Mouse (Mus musculus) ovary, adult 18-20 months (tissue): Measurements from ENCODE around the gene Aph1a.
A peak's percentile ranks its signal among the peaks of the same experiment; 100 is the strongest.
"Not testable (repeated sequence)": the region's sequence is repeated elsewhere in the genome, so short reads cannot be mapped to it uniquely, and the experiment has no call there.

Experiments
- DNase-seq: peaks from one replicate; pipeline ENCODE4 v3.0.0; 2022; ENCODE audit warnings: low spot score, mixed read lengths

Aph1a gene

DNA sequence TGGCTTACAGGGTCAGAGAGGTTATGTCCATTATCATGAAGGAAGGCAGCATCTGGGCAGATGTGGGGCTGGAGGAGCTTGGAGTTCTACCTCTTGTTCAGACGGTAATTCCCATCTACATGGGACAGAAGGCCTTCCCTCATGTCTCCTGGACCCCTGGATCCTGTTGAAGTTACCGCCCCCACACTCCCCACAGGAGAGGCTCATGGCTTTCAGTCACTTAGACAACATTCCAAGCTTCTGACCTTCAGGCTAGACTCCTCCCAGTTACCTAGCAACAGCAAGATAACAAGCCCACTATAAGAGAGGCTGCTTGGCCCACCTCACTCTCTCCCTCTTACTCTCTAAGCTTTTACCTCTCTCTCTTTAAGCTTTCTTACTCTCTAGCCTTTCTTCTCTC lies 26.8 kb downstream of the Aph1a start:
- not testable (repeated sequence) for DNase-seq

DNA sequence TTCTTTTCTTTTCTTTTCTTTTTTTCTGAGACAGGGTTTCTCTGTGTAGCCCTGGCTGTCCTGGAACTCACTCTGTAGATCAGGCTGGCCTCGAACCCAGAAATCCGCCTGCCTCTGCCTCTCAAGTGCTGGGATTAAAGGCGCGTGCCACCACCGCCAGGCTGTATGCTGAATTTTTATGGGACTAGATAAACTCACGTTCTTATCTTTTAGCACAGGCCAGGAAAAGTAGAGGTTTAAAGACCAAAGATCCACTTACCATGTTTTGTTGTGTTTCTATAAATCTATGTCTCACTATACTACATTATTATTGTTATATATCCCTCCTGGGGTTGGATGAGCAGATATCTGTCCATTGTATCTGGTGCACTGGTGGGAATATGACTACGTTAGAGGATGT lies 29.7 kb downstream of the Aph1a start:
- DNase-seq: not testable (repeated sequence)

- DNase-seq: no peak
Observed at GRCm38 (mm10) chr3:95924185-95924584, 30.4 kb downstream of the Aph1a start.

DNA sequence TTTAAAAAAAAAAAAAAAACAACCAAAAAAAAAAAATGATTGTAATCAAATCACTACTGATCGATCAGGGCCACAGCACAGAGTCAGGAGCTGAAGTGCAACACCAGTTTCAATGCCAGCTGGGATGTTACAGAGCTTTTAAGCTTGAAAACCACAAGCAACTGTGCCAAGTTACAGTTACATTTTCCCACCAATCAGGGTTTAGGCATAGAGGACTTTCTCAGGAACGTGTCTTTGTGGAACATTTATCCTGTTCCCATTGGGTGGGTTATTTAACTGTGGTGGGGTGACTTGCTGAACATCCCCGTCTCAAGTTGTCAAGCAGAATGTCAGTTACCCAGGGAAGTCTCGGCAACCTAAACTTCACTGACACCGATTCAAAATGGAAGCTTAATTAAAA lies 31.3 kb downstream of the Aph1a start:
- no peak for DNase-seq

DNA sequence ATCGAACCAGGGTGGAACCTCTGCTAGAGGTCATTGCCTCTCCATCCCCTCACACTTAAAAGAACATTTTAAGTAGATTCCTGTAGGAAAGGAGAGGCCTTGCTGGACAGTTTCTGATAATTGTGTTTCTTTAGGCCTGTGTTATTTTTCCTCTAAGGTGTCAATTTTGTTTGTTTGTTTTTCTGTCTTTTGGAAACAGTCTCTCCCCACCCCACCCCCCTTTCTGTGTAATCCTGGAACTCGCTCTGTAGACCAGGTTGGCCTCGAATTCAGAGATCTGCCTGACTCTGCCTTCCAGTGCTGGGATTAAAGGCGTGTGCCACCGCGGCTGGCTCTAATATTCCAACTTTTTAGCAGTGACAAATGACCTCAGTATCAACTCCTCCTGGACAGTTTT lies 34.5 kb downstream of the Aph1a start:
- DNase-seq: no peak

DNA sequence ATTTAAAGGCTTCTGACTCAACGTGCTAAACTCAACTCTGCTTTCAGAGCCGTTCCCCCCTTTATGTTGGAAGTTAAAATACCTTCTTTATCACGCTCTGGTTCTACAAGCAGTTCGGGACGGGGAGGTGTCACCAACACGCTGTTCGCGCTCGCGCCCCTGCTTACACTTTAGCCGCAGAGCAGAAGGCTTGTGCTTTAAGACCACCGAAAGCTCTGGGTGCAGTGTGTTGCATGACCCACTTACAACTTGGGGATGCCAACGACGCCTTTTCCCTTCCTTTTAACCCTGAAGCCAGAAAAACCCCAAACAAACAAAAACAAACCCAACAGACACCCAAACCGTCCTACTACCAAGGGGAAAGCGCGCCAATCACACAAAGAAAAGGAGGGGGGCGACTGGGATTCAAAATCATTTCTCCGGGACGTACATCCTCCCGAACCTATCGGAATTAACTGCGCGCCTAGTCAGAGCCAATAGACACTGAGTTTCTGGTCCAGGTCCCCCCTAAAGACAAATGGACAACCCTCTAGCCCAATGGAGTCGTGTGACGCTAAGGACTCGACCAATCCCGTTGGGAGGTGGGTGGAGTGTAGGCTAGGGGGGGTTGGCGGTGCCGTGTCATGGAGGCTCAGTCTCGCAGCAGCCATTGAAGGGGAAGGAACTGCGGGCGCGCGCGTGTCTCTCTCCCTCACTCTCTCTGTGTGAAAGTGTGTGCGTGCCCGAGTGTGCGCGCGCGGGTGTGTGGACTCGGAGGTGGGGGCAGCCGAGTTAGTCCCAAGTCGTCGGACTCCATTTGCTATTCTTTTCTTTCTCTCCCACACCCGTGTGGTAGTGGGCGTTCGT lies 35.1 kb downstream of the Aph1a start, which contains the start of gene Anp32e:
Anp32e (plus strand) TSS at position 589 of the 846 bp plus-strand sequence.
- peak; percentile 96 for DNase-seq

- peak; percentile 9 for DNase-seq
Observed at GRCm38 (mm10) chr3:95929581-95930470, 36.1 kb downstream of the Aph1a start.

DNA sequence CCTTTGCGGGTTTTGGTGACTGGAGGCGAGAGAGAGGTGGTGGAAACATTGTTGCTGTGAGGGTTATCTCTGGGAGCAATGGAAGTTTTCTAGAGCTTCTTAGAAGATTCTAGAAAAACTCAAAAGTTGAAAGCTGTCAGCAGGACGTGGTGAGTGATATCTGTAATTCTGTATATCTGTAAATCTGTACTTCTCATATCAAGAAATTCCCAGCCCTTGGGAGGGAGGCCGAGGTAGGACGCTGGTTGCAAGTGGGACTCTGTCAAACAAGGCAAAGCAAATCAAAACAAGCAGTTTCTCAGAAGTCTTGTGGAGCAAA lies 36.7 kb downstream of the Aph1a start:
- no peak for DNase-seq

DNA sequence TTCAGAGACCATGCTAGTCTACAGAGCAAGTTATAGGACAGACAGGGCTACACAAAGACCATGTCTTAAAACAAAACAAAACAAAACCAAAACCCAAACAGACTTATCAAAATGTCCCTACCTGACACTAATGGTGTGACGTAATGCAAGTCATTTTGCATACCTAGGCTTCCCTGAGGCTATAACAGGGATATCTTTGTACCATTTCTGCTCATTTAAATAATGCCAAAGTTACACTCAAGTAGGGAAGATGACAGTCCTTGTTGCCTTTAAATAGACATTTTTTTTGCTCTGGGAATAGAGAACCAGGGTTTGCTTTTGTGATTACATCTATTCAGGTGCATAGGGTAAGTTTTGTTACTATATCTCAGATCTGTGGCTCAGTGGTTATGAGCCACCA lies 37.7 kb downstream of the Aph1a start:
- no peak for DNase-seq

DNA sequence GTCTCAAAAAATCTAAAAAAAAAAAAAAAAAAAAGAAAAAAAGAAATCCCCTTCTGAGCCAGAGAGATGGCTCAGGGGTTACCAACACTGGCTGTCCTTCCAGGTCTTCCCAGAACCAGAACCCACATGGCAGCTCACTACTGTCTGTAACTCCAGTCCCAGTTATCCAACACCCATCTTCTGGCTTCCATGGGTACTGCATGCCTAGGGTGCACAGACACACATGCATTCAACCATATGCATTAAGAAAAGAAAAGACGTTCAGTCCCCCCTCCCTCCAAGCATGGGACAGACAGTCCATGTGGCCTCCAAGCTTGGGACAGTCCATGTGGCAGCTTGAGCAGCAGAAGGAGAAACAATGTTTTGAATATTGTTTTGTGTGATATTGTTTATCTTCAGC lies 38.4 kb downstream of the Aph1a start:
- no peak for DNase-seq

DNA sequence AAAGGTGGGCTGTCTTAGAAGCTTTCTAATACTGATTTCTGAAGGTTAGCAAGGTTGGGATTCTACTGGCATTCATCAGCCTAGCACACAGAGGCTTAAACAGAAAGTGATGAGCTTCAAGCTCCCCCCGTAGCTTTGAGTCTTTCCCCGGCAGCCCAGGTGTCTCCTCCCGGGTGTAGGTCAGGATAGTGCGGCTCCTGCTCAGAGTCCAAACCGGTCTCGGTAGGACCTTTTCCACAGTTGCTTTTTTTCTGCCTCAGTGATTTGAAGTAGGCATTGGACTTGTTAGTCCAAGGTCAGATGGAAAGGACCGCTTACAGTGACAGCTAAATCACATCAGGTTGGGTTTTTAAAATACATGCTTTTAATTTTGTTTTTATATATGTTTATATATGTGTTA lies 38.8 kb downstream of the Aph1a start:
- no peak for DNase-seq

DNA sequence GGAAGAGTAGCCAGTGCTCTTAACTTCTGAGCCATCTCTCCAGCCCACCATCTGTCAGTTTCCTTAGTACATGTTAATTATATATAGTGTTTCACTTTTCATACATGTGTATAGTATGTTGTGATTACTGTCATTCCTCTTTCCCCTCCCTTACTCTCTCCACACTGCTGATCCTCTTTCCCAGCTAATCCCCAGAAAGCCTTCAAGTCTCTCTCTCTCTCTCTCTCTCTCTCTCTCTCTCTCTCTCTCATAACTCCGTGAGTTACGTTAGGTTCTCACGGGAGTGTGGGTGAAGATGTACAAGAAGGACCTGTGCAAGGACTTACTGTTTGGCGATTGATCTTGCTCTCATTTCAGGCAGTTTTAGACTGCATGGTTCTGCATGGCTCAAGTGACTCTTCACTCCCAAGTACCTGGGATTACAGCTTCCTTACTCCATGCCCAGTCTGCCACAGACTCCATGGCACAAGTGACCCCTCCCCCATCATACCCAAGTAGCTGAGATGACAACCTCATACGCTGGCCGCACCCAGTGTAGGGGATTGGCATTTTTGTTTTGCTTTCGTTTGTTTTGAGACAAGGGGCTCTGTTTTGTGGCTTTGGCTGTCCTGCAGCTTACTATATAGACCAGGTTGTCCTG lies 39.5 kb downstream of the Aph1a start:
- no peak for DNase-seq

DNA sequence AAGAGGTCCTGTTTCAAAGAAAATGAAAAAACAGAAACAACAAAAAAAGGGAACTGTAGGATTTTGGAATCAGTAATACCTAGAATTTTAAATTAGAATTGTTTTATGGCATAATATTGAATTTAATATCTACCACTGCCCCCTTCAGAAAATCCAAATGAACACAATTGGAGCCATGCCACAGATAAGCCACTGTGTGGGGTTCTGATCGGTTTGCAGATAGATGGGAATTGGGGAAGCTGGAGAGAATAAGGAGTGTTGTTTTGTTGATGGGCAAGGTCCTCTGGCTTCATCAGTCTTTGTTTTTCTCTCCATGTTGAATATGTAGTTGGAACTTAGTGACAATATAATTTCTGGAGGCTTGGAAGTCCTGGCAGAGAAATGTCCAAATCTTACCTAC lies 40.7 kb downstream of the Aph1a start:
- no peak for DNase-seq

DNA sequence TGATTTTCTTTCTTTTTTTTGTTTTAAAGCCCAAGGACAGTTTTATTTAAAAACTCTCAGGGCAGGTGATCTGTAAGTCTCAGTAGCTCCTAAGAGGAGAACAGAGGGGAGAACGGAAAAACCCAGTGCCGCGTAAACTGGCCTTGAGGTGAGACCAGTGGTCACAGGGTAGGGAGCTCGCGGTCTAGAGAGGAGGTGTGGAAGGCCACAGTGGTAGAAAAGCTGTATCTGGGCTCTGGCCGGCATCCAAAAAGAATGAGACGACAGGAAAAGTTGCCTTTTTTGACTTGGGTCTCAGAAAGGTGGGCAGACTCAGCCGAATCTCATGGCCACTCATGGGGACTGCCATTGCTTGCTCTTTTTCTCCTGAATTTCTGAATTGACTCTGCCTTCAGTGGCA lies 44.4 kb downstream of the Aph1a start:
- no peak for DNase-seq

DNA sequence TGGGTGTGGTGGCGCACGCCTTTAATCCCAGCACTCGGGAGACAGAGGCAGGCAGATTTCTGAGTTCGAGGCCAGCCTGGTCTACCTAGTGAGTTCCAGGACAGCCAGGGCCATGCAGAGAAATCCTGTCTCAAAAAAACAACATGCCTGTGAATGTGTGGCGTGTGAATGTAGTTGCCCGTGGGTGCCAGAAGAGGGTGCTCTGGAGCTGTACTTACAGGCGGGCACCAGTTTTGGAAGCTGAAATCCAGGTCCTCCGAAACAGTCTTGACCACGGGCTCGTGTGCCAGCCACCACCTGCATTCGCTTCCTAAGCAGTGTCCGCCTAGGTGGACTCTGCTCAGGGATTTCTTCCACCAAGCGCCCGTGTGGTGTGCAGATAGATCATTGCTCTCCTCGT lies 45.1 kb downstream of the Aph1a start:
- no peak for DNase-seq

DNA sequence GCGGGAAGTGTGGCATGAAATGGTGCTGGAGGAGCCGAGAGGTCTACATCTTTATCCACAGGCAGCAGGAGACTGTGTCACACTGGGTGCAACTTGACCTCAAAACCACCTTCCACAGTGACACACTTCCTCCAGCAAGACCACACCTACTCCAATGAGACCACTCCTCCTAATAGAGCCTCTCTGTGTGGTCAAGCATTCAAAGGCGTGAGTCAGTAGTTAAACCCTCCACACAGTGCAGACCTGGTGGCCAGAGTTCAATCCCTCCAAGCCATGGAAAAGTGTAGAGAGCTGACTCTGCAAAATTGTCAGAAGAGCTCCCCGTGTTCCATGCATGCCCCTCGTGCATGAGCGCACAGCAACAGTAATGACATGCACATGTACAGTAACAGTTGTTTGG lies 49.0 kb downstream of the Aph1a start:
- no peak for DNase-seq

GRCm38 (mm10) chr3:95943226-95943625 lies 49.5 kb downstream of the Aph1a start:
- DNase-seq: no peak

DNA sequence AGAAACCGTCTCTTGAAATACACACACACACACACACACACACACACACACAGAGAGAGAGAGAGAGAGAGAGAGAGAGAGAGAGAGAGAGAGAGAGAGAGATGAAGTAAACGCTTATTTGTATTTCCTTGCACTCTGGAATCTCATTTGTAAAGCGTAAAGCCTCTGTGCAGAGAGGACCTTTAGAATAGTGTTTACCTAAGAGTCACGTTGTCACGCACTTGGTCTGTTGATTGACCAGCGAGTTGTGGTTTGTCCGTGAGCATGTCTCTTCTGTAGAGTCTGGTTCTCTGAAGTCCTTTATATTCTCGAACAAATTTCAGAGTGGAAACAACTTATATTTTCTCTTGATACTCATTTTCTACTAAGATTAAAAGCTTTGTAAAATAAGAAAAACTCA lies 51.0 kb downstream of the Aph1a start:
- DNase-seq: no peak

- DNase-seq: no peak
Observed at GRCm38 (mm10) chr3:95945731-95946240, 52.0 kb downstream of the Aph1a start.
